Mouse (Mus musculus): ENCODE measurements around the gene Lix1l. TPM values are rescaled to one million over a fixed set of nuclear protein-coding genes. Genes with fewer than 3 reads are reported as not detected.

The Lix1l gene
- total and polyA plus RNA-seq, 2 experiments = 3.1 to 3.3 TPM

DNA sequence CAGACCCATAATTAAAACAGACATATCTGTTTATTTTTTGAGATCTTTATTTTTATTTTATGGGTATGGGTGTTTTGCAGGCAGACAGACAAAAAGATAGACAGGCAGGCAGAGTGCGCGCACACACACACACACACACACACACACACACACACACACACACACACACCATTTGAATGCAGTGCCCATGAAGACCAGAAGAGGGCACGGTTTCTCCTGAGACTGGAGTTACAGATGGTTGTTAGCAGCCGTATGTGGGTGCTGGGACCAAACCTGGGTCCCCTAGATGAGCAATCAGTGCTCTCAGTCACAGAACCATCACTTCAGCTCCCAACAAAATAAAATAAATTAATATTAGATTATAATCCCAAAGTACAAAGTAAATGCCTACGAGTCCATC is 17.6 kb upstream of the Lix1l start:
- Histone ChIP-seq H3K27me3 (ENCODE audit: control insufficient read depth, insufficient read depth, low read length) (no peaks in the 10 kb centered on the region), H3K27ac (replicated peaks; ENCODE audit: insufficient read depth, low read depth, low read length) (no peak overlapping the region), H3K36me3 (ENCODE audit: control insufficient read depth, insufficient read depth, low read length) (no peaks in the 10 kb centered on the region), H3K79me2 (ENCODE audit: control insufficient read depth, insufficient read depth, low read length) (no peaks in the 10 kb centered on the region), H3K9ac (ENCODE audit: low read depth, low read length) (no peak overlapping the region), H3K4me3 (ENCODE audit: insufficient read depth, low read depth, low read length) (no peak overlapping the region), H3K4me1 (ENCODE audit: control insufficient read depth, insufficient read depth, low read length) (0 out of 2 replicates have a peak, but pooled peaks cover 2% of the 10 kb centered on the region)
- WGBS = 91% methylated on average over 5 of the region's 5 CpGs
- TF ChIP-seq POLR2A (IDR thresholded peaks at IDR 0.05; ENCODE audit: extremely low read depth, insufficient read depth, low read length) (no peak), CTCF (IDR thresholded peaks at IDR 0.05; ENCODE audit: low read depth, low read length) (no peak)
- DNase-seq (ENCODE audit: extremely low read depth, low read depth, low spot score) = no peak

GRCm38 (mm10) chr3:96590657-96591056 is 10.3 kb upstream of the Lix1l start:
- Histone ChIP-seq H3K4me3 (ENCODE audit: insufficient read depth, low read depth, low read length) (no peak overlapping the region), H3K27ac (replicated peaks; ENCODE audit: insufficient read depth, low read depth, low read length) (no peak overlapping the region), H3K79me2 (ENCODE audit: control insufficient read depth, insufficient read depth, low read length) (no peaks in the 10 kb centered on the region; the same call in 1 of the 2 replicates), H3K27me3 (ENCODE audit: control insufficient read depth, insufficient read depth, low read length) (no peaks in the 10 kb centered on the region), H3K9ac (ENCODE audit: low read depth, low read length) (no peak overlapping the region), H3K36me3 (ENCODE audit: control insufficient read depth, insufficient read depth, low read length) (no peaks in the 10 kb centered on the region), H3K4me1 (ENCODE audit: control insufficient read depth, insufficient read depth, low read length) (0 out of 2 replicates have a peak, but pooled peaks cover 1% of the 10 kb centered on the region)
- no peak for DNase-seq (ENCODE audit: extremely low read depth, low read depth, low spot score)
- TF ChIP-seq POLR2A (IDR thresholded peaks at IDR 0.05; ENCODE audit: extremely low read depth, insufficient read depth, low read length) (no peak), CTCF (IDR thresholded peaks at IDR 0.05; ENCODE audit: low read depth, low read length) (no peak)
- WGBS = 88% methylated on average over 4 of the region's 4 CpGs

DNA sequence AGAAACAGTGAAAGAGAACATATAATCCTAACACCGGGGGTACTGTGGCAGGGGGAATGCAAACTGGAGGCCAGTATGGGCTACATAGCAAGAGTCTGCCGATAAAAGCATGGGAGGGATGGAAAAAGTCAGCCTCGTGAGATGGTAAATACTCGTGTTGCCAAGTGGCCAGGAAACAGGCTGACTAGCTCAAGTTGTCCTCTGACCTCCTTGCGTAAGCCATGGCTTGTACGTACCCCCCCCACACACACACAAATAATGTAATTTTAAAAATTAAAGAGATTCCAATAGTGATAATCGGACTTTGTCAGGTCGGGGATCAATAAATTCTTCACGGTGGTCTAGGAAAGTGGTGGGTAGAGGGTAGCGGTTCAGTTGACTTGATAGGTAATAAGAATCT is 7.6 kb upstream of the Lix1l start:
- no peaks in the 10 kb centered on the region; the same call in 1 of the 2 replicates for H3K79me2 ChIP-seq (ENCODE audit: control insufficient read depth, insufficient read depth, low read length)
- 0 out of 2 replicates have a peak, but pooled peaks cover 1% of the 10 kb centered on the region for H3K4me1 ChIP-seq (ENCODE audit: control insufficient read depth, insufficient read depth, low read length)
- peak overlapping the region; percentile 59 for H3K4me3 ChIP-seq (ENCODE audit: insufficient read depth, low read depth, low read length)
- 1% methylated on average over 10 of the region's 10 CpGs for WGBS
- H3K9ac ChIP-seq (ENCODE audit: low read depth, low read length) = peak overlapping the region; percentile 57
- H3K27ac ChIP-seq (replicated peaks; ENCODE audit: insufficient read depth, low read depth, low read length) = peak overlapping the region; percentile 89
- TF ChIP-seq POLR2A (IDR thresholded peaks at IDR 0.05; ENCODE audit: extremely low read depth, insufficient read depth, low read length) (no peak), CTCF (IDR thresholded peaks at IDR 0.05; ENCODE audit: low read depth, low read length) (no peak)
- peak; percentile 95 for DNase-seq (ENCODE audit: extremely low read depth, low read depth, low spot score)
- H3K36me3 ChIP-seq (ENCODE audit: control insufficient read depth, insufficient read depth, low read length) = no peaks in the 10 kb centered on the region
- no peaks in the 10 kb centered on the region; the same call in 1 of the 2 replicates for H3K27me3 ChIP-seq (ENCODE audit: control insufficient read depth, insufficient read depth, low read length)

DNA sequence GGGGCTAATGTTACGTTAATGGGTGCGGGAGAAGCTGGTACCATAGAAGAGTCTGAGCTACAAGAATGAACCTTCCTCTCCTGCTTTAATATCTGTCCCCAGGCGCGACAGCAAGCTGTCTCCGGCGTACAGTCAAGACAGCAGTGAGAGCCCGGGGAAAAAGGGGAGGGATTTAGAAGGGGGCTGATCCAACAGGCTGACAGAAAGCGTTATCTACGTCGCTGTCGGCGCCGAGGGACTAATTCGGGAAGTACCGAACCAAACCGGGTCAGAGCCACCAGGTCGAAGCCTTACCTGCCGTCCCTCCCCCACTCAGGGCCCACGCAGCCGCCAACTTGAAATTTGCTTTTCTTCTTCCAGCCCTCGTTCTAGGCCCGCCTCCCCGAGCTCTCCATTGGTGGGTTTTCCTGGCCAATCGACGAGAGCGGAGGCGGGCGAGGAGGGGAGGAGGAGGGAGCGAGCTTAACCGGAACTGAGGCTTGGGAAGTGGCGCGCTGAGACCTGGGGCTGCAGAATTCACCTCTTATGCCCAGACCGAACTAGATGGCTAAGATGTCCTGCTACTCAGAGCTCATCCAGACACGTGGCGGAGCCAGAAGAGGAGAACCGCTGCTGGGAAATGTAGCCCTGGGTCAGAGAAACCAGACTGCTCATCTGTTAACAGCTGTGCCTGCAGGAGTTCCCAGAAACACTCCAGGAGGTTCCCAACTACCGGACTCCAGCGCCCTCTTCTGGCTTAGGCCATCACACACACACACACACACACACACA is 7.0 kb upstream of the Lix1l start, which contains the start of gene Polr3gl:
Gene Polr3gl (minus strand): TSS at position 392 of the 771 bp plus-strand sequence.
- peak within 1 kb of the TSS; percentile 89 for H3K27ac ChIP-seq (replicated peaks; ENCODE audit: insufficient read depth, low read depth, low read length)
- H3K4me1 ChIP-seq (ENCODE audit: control insufficient read depth, insufficient read depth, low read length) = 0 out of 2 replicates have a peak, but pooled peaks cover 1% of the 10 kb centered on the region
- no peaks in the 10 kb centered on the region for H3K36me3 ChIP-seq (ENCODE audit: control insufficient read depth, insufficient read depth, low read length)
- H3K27me3 ChIP-seq (ENCODE audit: control insufficient read depth, insufficient read depth, low read length) = no peaks in the 10 kb centered on the region; the same call in 1 of the 2 replicates
- peak within 1 kb of the TSS; percentile 59 for H3K4me3 ChIP-seq (ENCODE audit: insufficient read depth, low read depth, low read length)
- TF ChIP-seq CTCF (IDR thresholded peaks at IDR 0.05; ENCODE audit: low read depth, low read length) (peak; percentile 28; the same call in 1 of the 2 replicates), POLR2A (IDR thresholded peaks at IDR 0.05; ENCODE audit: extremely low read depth, insufficient read depth, low read length) (peak; percentile 58)
- no peaks in the 10 kb centered on the region; the same call in 1 of the 2 replicates for H3K79me2 ChIP-seq (ENCODE audit: control insufficient read depth, insufficient read depth, low read length)
- WGBS = under 1% methylated on average over 38 of the region's 38 CpGs
- peak within 1 kb of the TSS; percentile 57 for H3K9ac ChIP-seq (ENCODE audit: low read depth, low read length)
- peak; percentile 94 for DNase-seq (ENCODE audit: extremely low read depth, low read depth, low spot score)

GRCm38 (mm10) chr3:96594851-96595250 is 6.1 kb upstream of the Lix1l start:
- no peak overlapping the region for H3K4me3 ChIP-seq (ENCODE audit: insufficient read depth, low read depth, low read length)
- TF ChIP-seq CTCF (IDR thresholded peaks at IDR 0.05; ENCODE audit: low read depth, low read length) (no peak), POLR2A (IDR thresholded peaks at IDR 0.05; ENCODE audit: extremely low read depth, insufficient read depth, low read length) (no peak)
- no peak overlapping the region for H3K27ac ChIP-seq (replicated peaks; ENCODE audit: insufficient read depth, low read depth, low read length)
- no peaks in the 10 kb centered on the region for H3K36me3 ChIP-seq (ENCODE audit: control insufficient read depth, insufficient read depth, low read length)
- WGBS = 96% methylated on average over 5 of the region's 5 CpGs
- H3K27me3 ChIP-seq (ENCODE audit: control insufficient read depth, insufficient read depth, low read length) = no peaks in the 10 kb centered on the region; the same call in 1 of the 2 replicates
- H3K9ac ChIP-seq (ENCODE audit: low read depth, low read length) = no peak overlapping the region
- no peak for DNase-seq (ENCODE audit: extremely low read depth, low read depth, low spot score)
- H3K4me1 ChIP-seq (ENCODE audit: control insufficient read depth, insufficient read depth, low read length) = 0 out of 2 replicates have a peak, but pooled peaks cover 1% of the 10 kb centered on the region
- H3K79me2 ChIP-seq (ENCODE audit: control insufficient read depth, insufficient read depth, low read length) = no peaks in the 10 kb centered on the region; the same call in 1 of the 2 replicates

All from liver, adult 2 months (tissue).